Mouse (Mus musculus) heart, postnatal 25 days (tissue): ENCODE data around the gene Eogt. TPM values are rescaled to one million over a fixed set of nuclear protein-coding genes. Genes with fewer than 3 reads are reported as not detected.

ENCODE experiments used
- DNase-seq: peaks from one replicate; pipeline ENCODE4 v3.0.0; 2022; ENCODE audit warnings: low spot score
- intact Hi-C: fragments of 180-260 bp; cut with DNase I; formaldehyde crosslinking; loops from one replicate; pipeline ENCODE4 v1.15.1; 2025
- total RNA-seq, 2 experiments: library from RNA; stranded (reverse); gene quantifications; 2 replicates each; pipeline ENCODE4 v1.2.3; 2021

Gene Eogt
- total RNA-seq, result 10 to 100 TPM; 13.3 to 14.8 TPM

- intact Hi-C loops, result loop anchor here (2.0 to 5.0 kb wide), 3 partner anchors 30 to 379 kb away; partner anchors contain the start of gene Tmf1
- peak; percentile 77 for DNase-seq
Observed at GRCm38 (mm10) chr6:97148383-97149251, at the start of gene Eogt. Gene Eogt (minus strand): TSS chr6:97149182.

DNA sequence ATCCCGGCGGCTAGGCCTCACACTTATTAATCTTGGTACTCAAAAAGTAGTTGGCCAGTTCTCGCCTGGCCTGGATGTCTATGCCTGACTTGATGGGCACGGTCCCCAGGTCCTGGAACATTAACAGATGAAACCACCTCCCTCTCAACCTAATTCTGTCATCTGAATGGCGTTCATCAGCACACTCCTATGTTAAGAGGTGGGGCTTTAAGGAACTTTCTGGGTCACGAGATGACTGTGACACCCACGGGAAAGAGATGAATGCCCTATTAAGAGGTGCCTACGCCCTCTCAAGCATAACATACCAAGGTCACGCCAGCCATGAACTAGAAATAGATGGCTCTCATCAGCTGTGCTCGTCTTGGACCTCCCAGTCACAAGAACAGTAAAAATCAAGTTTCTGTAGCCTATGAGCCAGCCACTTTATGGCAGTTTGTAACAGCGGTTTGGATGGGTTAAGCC is 30.4 kb upstream of the Eogt start:
- DNase-seq, result no peak
- intact Hi-C loops, result loop anchor here (2.0 kb wide), 1 partner anchor 31 kb away; the partner anchor contains the start of gene Eogt

GRCm38 (mm10) chr6:97178491-97179366 is 29.7 kb upstream of the Eogt start, which contains the start of gene Tmf1:
Gene Tmf1 (minus strand): TSS chr6:97179122.
- peak; percentile 93 for DNase-seq
- intact Hi-C loops, result loop anchor here (2.0 kb wide), 1 partner anchor 30 kb away; the partner anchor contains the start of gene Eogt

- no peak for DNase-seq
- intact Hi-C loops, result no loop called here
Observed at GRCm38 (mm10) chr6:97175716-97176115, 26.7 kb upstream of the Eogt start.

DNA sequence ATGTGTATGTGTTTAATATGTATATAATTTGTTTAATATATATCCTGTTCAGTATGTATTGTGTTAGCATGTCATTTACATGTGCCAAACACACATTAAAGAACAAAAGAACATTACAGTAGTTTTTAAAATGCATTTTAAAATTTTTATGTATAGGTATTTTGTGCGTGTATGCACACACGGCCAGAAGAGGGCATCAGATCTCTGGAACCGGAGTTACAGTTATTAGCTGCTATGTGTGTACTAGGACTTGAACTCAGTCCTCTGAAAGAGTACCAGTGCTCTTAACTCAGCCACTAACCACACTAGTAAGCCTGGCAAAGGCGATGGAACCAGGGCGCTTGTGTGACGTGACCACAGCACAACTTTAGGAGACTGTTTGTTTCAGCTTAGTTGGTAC is 1.2 kb upstream of the Eogt start:
- intact Hi-C loops, result no loop called here
- no peak for DNase-seq

DNA sequence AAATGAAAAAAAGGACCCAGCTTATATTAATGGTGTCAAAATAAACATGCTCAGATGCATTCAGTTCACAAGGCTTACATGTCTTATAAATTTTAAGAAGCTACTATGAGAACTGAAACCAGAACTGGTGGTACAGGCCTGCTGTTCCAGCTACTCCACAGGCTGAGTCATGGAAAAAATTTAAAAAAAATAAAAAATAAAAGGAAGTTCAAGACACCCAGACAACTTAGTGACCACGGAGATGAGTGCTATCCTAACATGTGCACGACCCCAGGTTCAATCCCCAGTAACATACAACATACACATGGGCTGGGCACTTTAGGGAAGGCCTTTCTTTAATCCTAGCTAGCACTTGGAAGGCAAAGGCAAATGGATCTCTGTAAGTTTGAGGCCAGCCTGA is 739 bp upstream of the Eogt start:
- no peak for DNase-seq
- intact Hi-C loops, result loop anchor here (2.0 to 5.0 kb wide), 3 partner anchors 29 to 378 kb away; partner anchors contain the start of gene Tmf1

DNA sequence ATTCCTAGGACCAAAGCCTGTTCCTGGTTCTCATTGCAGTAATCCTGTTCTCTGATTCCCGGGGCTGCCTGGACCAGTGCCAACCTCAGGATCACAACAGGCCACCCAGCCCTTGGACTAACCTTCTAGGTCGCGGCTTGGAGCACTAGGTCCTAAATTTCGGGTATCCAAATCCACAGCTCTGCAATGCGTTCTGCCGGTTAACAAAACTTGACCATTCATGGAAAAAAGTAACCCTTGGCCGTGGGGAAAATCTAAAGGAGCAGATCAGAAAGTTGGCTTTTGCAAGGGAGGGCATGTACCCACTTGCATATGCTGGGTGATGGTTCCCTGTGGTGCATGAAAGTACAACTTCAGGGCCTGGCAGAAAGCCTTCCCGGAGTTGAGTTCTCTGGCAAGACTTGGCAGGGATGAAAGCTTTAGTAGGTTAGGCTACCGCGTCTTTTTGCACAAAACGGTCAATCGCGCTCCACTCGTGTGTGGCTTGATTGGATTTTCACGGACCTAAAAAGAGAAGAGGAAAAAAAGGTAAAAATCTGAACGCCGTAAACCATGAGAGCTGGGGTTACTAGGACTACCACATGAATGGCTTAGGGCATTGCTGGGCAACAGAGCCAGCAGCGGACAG is 1.1 kb downstream of the Eogt start:
- intact Hi-C loops, result loop anchor here (2.0 to 5.0 kb wide), 3 partner anchors 31 to 379 kb away; partner anchors contain the start of gene Tmf1
- no peak for DNase-seq

GRCm38 (mm10) chr6:97145156-97145555 is 3.8 kb downstream of the Eogt start:
- intact Hi-C loops, result loop anchor here (5.0 kb wide), 2 partner anchors 272 to 382 kb away; no protein-coding TSS in a partner anchor
- peak; percentile 70 for DNase-seq

GRCm38 (mm10) chr6:97144359-97144758 is 4.6 kb downstream of the Eogt start:
- intact Hi-C loops, result no loop called here
- DNase-seq, result peak; percentile 8

- intact Hi-C loops, result no loop called here
- no peak for DNase-seq
Observed at GRCm38 (mm10) chr6:97142611-97143010, 6.4 kb downstream of the Eogt start.

GRCm38 (mm10) chr6:97141811-97142210 is 7.2 kb downstream of the Eogt start:
- intact Hi-C loops, result no loop called here

GRCm38 (mm10) chr6:97132707-97133303 is 16.2 kb downstream of the Eogt start:
- intact Hi-C loops, result no loop called here

More at GRCm38 (mm10) chr6:97141811-97142210, 7.2 kb downstream of the Eogt start:
- DNase-seq, result no peak

GRCm38 (mm10) chr6:97131808-97132207 is 17.2 kb downstream of the Eogt start:
- DNase-seq, result no peak
- intact Hi-C loops, result no loop called here

More at GRCm38 (mm10) chr6:97132707-97133303, 16.2 kb downstream of the Eogt start:
- no peak for DNase-seq

- DNase-seq, result no peak
- intact Hi-C loops, result no loop called here
Observed at GRCm38 (mm10) chr6:97130979-97131378, 18.0 kb downstream of the Eogt start.

GRCm38 (mm10) chr6:97124336-97125010 is 24.5 kb downstream of the Eogt start:
- intact Hi-C loops, result no loop called here
- DNase-seq, result no peak

DNA sequence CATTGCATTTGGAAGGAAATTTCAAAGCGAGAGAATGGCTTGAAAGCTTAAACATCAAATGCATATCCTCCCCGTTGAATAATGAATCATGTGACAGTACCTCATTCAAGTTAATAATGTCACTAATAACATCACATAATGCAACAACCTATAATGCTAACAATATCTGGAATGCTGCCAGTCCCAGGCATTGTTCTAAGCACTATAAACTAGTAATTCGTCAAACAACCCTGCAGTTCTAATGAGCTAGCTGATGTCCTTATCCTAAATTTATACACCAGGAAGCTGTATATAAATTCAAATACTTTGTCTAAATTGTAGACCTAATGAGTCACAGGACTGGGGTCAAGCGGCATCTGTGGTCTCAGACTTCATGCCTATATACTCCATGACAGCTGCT is 28.1 kb downstream of the Eogt start:
- no peak for DNase-seq
- intact Hi-C loops, result no loop called here

GRCm38 (mm10) chr6:97118327-97118726 is 30.7 kb downstream of the Eogt start:
- no peak for DNase-seq
- intact Hi-C loops, result no loop called here

GRCm38 (mm10) chr6:97116896-97117295 is 32.1 kb downstream of the Eogt start:
- DNase-seq, result no peak
- intact Hi-C loops, result no loop called here

DNA sequence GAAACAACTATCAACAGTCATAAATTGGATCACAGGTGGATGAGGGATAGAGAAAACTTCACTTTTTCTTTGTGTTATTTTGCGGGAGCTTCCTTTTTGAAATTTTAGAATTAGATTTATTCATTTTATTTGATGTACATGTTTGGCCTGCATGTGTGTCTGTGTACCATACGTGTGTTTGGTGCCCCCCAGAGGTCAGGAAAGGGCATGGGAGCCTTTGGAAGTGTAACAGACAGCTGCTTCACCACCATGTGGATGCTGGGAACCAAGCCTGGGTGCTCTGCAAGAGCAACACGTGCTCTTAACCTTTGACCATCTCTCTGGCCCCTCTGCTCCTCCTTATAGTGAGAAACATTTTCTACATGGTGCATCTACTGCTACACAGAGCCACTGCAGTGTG is 34.2 kb downstream of the Eogt start:
- intact Hi-C loops, result no loop called here
- DNase-seq, result no peak
